In genomic region chr19:18436351-18436750, GRCm38 (mm10) we compare ENCODE assay signal across 10 mouse cellular contexts.
A peak's percentile ranks its signal among the peaks of the same experiment; 100 is the strongest.
DNase-seq lines count a peak whose midpoint lies in the region.
"Had no signal": no experiment of that assay in that cellular context is flagged by ENCODE, and none has a peak within 500 bp of the region (broad histone marks: within the 10 kb centered on the region; RNA-seq: fewer than 3 reads in every experiment).

No protein-coding gene starts in this region.

- peak; percentile 32 for DNase-seq in embryo, embryonic 10 days (ENCODE audit: low spot score)
- no peak for DNase-seq in embryo, embryonic 9.5 days (ENCODE audit: extremely low spot score)
- DNase-seq in kidney, postnatal 14 days = peak; percentile 17
- DNase-seq in kidney, adult 11 months = no peak
- DNase-seq in urinary bladder, postnatal 14 days (ENCODE audit: low spot score) = peak; percentile 7
- DNase-seq in urinary bladder, postnatal 10 days (ENCODE audit: low spot score) = no peak
- peak; percentile 25 for DNase-seq in yolk sac, embryonic 10.5 days (ENCODE audit: low spot score)
- DNase-seq in c-Kit-positive CD71-positive TER-119-positive erythroid progenitor cells, embryonic 14.5 days (ENCODE audit: low spot score) = no peak
- DNase-seq: adrenal gland, adult 2 months; thymus, adult 2 months had no signal

Comparison
In these comparisons a context has a peak if more than half of its experiments do, and no peak if none do; other contexts are left out.
1. DNase-seq: peak in embryo, embryonic 10 days (single experiment), kidney, postnatal 14 days (single experiment), urinary bladder, postnatal 14 days (single experiment) and yolk sac, embryonic 10.5 days (single experiment); none in embryo, embryonic 9.5 days (single experiment), kidney, adult 11 months (single experiment), urinary bladder, postnatal 10 days (single experiment) and c-Kit-positive CD71-positive TER-119-positive erythroid progenitor cells, embryonic 14.5 days (single experiment).